Mouse (Mus musculus) mouse embryonic stem cell (cell line): Measurements from ENCODE around the gene Egfl6.
"Not testable (repeated sequence)": the region's sequence is repeated elsewhere in the genome, so short reads cannot be mapped to it uniquely, and the experiment has no call there.

Experiments
- in situ Hi-C, 2 experiments: fragments of 300-500 bp; cut with MboI; formaldehyde crosslinking; loops; 1 replicate in 1 of 2; 3 replicates in 1 of 2; pipeline ENCODE4 v1.14.3; 2019 to 2020; ENCODE audit warnings: low sequenced_read_pairs in 2 of 2, low pct_unique_long_range_greater_than_20kb in 1 of 2, mixed read lengths in 1 of 2; ENCODE audit not compliant: unreplicated experiment in 1 of 2

Egfl6 gene

DNA sequence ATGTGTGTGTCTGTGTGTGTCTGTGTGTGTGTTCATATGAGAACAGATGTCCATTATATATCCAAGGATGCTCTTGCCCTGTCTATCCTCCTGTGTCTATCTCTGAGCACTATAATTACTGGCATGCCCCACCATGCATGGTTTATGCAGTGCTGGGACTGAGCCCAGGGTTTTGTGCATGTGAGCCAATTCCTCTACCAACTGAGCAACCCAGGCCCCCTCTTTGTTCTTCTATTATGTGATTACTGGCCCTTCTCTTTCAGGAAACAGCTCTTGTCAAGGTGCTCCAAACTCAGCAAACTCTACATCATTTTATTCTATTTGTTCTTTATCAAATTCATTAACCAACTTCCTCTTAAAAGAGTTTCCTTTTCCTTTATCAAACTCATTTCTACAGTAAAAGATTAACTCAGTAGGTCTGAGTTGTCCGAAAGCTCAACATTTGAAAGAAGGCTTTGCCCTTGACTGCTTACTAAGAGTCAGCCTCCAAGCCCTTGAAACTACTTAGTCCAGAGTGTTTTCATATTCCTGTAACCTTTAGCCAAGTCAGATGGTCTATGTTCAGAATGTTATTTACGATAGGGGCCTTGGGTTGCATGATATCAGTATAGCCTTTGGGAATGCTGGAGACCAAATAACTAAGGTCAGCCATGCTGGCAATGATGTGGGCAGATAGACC lies 59.7 kb downstream of the Egfl6 start:
- in situ Hi-C loops, result loop anchor here in 1 of 2 experiments (25.0 kb wide), 2 partner anchors 537 to 712 kb away; no protein-coding TSS in a partner anchor

DNA sequence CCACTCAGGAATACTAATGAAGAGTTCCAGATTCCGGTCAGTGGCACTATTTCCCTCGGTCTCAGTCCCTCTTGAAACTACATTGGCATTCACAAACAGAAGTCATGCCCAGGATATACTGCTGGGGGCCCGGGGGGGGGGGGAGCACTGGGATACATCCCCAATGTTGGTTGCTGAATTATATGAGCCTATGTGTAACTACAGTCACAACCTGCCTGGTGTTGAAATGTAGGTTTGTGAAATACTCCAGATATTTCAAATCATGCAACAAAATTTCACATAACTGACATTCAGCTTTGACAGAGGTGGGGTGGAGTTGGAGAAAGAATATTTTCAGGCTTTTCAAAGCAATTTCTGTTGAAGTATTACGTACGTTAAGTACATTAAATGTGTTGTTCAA lies 64.7 kb downstream of the Egfl6 start:
- in situ Hi-C loops, result no loop called here

DNA sequence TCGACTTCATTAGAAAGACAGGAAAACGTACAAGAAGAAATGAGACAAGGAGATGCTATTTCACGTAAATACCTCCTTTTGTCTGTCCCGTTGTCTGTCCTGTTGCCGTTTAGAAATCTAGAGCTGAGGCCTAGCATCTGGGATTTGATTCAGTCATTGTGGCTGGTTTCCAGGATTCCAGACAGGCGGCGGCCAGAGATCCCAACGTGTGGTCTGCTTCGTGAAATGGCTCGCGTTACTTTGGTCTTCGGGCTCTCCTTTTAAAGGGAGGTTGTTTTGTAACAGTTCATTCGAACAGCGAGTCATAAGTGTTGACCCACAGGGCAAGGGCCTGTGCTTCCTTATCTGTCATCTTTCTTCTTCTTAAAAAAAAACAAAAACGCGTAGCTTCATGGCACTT lies 67.2 kb downstream of the Egfl6 start, which contains the start of gene Tceanc:
Gene Tceanc, minus strand, starts transcription at position 223 of the 400 bp plus-strand sequence.
- in situ Hi-C loops, result no loop called here

DNA sequence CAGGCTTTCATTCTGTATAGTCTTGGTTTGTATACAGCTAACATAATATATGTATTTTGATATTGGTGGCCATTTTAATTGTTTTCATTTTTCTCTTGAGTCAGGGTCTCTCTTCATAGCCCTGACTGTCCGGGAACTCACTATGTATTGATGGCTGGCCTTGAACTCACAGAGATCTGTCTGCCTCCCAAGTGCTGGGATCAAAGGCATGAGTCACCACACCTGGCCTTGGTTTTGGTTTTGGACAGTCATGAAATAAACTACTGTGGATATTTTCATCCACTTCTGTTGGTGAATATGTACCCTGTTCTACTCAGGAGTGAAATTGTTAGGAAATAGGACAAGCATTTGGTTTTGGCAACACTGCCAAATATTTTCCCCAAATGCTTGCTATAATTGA lies 68.9 kb downstream of the Egfl6 start:
- in situ Hi-C loops, result no loop called here

DNA sequence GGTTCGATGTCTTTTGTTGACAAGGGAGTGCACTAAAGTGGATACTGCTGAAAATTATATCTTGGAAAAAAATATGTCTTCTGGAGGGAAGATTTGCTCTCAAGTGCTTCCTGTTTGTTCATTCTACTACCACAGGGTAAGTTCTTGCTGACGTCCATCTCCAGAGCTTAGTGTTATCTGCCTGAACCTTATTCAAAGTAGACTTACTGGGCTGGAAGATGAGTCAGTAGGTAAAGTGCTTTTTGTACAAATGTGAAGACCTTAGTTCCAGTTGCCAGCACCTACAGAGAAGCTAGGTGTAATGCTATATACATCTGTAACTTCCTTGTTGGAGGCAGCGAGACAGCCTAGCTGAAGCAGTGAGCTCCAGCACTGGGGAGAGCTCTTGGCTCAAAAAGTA lies 69.6 kb downstream of the Egfl6 start:
- in situ Hi-C loops, result no loop called here

DNA sequence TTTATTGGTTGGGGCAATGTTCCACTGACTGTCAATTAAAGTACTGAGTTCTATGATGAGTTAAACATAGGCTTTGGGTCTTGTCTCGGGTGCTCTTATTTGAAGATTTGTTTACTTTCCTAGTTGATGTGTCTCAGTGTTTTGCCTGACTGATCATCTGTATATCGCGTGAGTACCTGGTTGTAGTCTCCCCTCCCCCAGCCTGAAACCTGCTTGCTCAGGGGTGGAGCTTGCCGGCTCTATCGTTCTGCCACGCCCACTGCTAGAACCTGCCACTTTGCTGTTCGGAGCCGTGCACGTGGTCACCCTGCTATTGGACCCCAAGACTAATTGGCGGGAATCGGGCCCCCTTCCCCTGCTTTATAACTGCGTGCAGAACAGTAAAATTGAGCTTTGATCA lies 71.5 kb downstream of the Egfl6 start:
- in situ Hi-C loops, result not testable (repeated sequence)

DNA sequence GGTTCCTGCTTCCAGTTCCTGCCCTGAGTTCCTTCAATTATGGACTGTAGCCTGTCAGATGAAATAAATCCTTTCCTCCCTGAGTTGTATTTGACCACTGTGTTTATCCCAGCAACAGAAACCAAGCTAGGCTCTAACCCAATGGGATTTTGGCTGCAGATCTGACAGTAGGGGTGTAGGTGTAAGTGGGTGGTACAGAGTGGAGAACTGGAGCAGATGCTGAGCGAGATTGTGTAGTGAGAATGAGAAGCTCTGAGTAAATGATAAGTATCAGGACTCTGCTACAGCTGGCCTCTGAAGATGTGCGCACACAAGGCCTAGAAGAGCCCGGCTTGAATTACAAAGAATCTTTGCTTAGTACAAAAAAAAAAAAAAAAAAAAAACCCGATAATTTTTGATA lies 73.4 kb downstream of the Egfl6 start:
- in situ Hi-C loops, result no loop called here

DNA sequence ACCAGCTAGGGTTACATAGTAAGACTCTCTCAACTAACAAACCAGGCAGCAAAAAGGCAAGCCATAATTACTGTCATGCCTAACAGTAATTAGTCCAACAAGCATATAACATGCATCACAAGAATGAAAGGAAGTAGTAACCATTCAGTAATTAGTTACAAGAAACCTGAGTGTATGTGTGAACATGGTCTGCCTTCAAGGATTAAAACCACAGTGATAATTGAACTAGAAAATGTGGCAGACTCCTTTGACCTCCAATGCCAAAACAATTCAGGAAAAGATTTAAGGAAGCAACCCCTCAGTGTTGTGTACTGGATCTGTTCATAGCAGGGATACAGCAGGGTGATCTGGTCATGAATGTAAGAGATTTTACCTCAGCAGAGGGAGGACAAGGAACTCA lies 74.4 kb downstream of the Egfl6 start:
- in situ Hi-C loops, result no loop called here

DNA sequence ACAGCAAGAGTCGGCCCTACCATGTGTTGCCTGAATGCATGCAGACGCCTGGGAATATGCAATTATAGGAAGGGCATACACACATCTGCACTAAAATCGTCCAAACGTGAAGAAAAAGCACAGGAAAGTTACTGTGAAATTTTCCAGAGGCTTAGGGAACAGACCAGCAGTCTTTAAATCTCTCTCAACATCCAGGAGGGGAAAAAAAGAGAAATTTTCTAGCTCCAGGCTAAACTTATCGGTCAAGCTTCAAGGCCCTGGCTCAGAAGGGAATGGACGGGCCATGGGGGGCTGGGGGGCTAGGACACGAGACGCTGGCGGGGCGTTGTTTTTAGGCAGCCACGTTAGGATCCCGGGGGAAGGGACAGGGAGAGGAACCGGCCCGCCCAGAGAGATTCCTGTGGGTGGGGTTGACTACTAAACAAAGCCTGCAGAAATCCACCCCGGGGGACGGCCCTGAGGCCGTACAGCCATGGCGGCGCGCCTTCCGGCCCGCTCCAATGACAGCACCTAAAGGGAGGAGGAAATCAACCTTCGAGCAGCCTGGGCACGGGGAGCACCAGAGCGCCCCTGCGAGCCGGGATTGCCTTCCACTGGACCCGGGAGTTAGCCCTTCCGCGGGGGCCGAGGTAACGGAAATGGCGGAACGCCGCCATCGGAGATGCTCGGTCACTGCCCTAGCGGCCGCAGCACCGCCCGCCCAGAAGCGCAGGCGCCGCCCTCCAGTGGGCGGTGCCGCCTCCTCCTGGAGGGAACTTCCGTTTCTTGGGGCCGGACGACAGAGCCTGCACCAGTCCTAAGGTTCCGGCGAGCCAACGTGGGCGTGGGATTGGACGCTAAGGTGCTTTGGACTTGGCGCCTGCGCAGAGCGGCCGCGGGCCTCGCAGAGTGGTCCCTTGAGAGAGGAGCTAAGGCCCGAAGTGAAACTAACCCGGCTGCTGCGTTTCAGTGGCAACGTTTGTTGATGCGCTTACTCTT lies 75.5 kb downstream of the Egfl6 start:
- in situ Hi-C loops, result no loop called here

DNA sequence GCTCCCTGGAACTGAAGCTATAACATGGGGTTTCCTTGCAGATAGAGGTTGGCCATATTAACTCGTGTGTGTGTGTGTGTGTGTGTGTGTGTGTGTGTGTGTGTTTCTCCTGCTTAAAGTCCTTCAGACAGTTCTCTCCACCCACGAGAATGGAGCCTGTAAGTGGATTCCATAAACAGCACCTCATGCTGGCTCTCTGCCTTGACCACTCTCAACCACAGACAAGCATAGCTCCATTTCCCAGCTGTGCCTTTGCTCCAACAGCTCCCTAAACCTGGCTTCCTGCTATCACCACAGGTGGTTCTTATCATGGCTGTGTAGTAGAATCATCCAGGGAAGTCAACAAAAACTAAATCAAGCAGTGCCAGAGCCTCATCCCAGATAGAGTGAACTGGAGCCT lies 81.1 kb downstream of the Egfl6 start:
- in situ Hi-C loops, result no loop called here

DNA sequence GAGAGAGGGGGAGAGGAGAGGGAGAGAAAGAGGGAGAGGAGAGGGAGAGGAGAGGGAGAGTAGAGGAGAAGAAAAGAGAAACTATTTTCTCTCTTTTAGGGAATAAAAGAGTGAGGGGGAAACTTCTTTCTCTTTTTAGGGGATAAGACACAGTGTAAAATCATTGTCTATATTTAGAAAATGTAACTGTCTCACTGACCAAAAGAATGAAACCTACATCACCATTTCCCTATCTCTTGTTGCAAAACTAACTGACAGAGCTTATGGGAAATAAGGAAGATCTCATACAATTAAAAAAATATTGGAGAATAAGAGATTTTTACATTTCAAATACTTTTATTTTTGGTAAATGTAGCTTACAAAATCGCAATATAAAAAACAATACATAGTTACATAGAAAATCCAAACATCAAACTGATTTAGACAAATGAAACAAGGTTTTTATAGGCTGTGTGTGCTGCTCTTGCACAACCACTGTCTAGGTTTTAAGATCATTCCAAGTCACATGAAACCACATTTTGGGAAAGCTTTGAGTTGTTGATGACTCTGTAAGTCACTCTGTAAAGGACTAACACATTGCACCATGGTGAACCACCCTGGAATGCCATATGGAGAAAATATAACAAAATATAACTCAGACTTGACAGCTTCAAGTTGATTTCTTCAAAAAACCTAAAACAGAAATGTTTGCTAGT lies 85.9 kb downstream of the Egfl6 start:
- in situ Hi-C loops, result no loop called here

DNA sequence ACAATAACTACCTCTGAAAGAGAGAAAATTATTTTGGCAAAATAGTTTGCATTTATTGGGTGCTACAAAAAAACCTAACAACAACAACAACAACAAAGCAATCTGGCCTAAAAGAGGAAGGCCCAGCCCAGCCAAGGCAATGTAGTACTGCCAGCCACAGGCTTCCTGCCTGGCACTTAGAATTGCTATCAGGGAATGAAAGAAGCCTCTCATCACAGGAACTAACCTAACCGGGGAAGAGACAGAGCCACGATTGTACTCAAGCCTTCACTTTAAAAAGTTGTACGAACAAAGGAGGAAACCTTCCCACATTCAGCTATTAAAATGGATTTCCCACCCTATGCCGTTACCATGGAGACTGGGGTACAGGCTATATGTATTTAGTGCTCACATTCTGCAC lies 87.7 kb downstream of the Egfl6 start:
- in situ Hi-C loops, result no loop called here

DNA sequence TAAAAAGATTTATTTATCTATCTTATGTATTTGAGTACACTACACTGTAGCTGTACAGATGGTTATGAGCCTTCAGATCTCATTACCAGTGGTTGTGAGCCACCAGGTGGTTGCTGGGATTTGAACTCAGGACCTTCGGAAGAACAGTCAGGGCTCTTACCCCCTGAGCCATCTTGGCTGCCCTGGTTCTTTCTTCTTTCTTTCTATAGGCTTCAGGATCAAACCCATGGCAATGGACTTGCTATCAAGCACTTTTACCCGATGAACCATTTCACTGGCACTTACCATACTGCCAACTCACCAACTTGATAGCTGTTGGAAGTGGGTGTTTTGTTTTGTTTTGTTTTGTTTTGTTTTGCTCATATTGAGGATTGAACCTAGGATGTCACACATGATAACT lies 90.5 kb downstream of the Egfl6 start:
- in situ Hi-C loops, result no loop called here

DNA sequence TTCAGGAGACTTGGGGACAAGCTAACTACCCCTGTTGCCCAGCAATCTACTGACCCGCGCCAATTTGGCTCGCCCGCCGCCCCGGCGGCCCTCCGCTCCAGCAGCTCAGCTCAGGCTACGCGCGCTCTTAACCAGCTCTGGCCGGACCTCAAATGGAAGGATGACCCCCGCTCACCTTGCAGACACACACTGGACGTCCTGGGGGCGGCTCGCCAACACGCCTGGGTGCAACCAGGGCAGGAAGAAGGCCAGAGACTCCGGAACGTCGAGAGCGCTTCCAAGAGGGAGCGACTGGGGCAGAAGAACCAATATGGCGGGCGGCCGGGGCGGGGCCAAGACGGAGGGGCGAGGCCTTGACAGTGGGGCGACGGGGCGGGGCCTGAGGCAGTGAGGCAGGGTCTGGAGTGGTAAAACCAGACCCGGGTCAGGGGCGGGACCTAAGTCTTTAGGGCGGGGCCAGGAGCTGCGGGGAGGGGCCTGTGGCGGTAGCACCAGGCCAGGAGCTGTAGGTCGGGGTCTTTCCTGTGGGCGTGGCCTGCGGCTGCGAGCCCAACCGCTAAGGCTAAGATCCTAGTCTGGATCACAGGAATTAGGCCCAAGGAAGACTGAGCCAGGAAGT lies 106.0 kb downstream of the Egfl6 start, which contains the start of gene Rab9:
Gene Rab9, minus strand, starts transcription at position 503 of the 619 bp plus-strand sequence.
- in situ Hi-C loops, result no loop called here

DNA sequence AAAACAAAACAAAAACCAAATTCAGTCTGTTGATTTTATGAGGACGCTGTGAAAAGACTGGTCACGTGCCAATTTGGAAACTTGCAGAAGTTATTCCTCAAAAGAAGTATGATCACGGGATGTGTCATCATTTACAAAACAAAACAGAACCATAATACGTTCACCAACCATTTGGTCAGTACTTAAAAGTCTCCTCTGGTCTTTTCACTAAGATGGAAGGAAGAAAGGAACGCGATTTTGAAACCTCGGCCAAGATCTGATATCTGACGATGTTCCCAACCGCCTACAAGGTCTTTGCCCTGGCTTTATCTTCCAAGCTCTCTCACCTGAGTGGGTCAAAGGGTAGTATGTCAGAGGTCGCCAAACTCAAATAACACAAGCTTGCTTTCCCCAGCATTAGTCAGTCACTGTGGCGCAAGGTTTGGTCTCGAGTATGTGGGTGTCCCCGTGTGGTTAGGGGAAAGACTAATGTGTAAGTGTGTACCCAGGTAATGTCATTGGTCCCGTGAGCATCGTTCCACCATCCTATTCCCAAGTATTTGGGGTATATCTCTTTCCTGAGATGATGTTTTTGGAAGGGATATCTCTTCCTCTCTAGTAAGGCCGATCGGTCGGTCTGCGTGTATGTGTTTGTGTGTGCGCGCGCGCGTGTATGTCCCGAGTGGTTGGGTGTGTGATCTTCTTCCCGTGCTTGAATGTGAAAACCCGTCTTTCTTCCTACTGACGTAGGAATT lies 106.7 kb downstream of the Egfl6 start:
- in situ Hi-C loops, result no loop called here

DNA sequence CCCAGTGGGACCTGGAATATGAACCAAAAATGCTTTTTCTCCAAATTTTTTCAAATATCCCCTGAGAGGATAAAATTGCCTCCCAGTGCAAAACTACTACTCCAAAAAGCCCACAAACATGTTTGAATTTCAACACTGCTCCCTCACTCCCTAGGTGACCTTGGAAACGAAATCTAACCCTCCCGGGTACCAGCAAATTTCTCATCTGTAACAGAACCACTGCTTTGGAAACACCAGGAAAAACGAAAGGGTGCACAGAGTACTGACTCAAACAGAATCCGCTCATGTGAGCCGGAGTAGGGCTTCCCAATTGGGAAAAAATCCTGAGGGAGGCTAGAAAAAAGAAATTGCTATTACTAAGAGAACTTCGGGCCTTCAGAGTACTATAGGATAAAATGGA lies 108.1 kb downstream of the Egfl6 start:
- in situ Hi-C loops, result no loop called here
